11 mouse cellular contexts compared by ENCODE assay signal in the genomic region with DNA sequence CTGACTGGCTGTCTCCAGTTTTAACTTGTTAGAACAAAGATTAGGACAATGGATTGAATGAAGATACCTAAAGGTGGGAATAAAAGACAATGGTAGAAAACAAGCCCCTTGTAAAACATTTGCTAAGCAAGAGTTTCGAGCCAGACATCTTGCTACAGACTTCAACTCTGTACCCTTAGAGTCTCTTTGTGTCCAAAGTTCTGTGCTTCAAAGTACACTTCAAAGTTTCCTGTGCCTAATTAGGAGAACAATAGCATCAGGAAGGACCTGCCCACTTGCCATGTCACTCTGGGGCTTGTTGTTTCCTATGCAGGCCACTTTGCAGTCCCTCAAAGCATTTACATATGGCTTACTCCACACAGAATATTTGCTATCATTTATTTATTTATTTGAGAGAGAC. TPM values are rescaled to one million over a fixed set of nuclear protein-coding genes. Genes with fewer than 3 reads are reported as not detected.
A peak's percentile ranks its signal among the peaks of the same experiment; 100 is the strongest.
DNase-seq lines count a peak whose midpoint lies in the region; ATAC-seq lines count a peak whose summit lies in the region.
"Had no signal": no experiment of that assay in that cellular context is flagged by ENCODE, and none has a peak within 500 bp of the region (broad histone marks: within the 10 kb centered on the region; RNA-seq: fewer than 3 reads in every experiment).

No protein-coding gene starts in this region.

- no peak for ATAC-seq in embryonic facial prominence, embryonic 13.5 days (ENCODE audit: insufficient number of reproducible peaks, insufficient read depth, low FRiP score, low TSS enrichment, low read depth)
- ATAC-seq in liver, embryonic 16.5 days (ENCODE audit: low read depth) = no peak
- no peak for ATAC-seq in liver, embryonic 12.5 days
- no peak for ATAC-seq in heart, embryonic 12.5 days (ENCODE audit: insufficient number of reproducible peaks, low FRiP score)

- H3K27ac ChIP-seq in embryonic facial prominence, embryonic 13.5 days = 0 out of 2 replicates have a peak overlapping the region, but pooled peaks have one; percentile 4
- no peak overlapping the region for H3K27ac ChIP-seq in embryonic facial prominence, embryonic 10.5 days (replicated peaks)
- 0 out of 2 replicates have a peak overlapping the region, but pooled peaks have one; percentile 1 for H3K27ac ChIP-seq in liver, embryonic 16.5 days (ENCODE audit: low read length)
- H3K27ac ChIP-seq in liver, embryonic 12.5 days = no peak overlapping the region
- peak overlapping the region; percentile 68 for H3K27ac ChIP-seq in heart, embryonic 12.5 days (ENCODE audit: poor library complexity, severe bottlenecking)
- H3K27ac ChIP-seq: liver, embryonic 14.5 days had no signal

- no peak for DNase-seq in embryonic facial prominence, embryonic 10.5 days (ENCODE audit: low spot score)
- DNase-seq in kidney, postnatal 36 days = peak; percentile 49 to 53
- DNase-seq in cerebellum, postnatal 25 days = no peak
- no peak for DNase-seq in adrenal gland, postnatal 4 days (ENCODE audit: low spot score in 2 of 2)
- DNase-seq: cerebellum, adult 9-11 months; layer of hippocampus, adult 9-11 months had no signal

- H3K27me3 ChIP-seq in embryonic facial prominence, embryonic 13.5 days = no peaks in the 10 kb centered on the region
- H3K27me3 ChIP-seq in embryonic facial prominence, embryonic 10.5 days (replicated peaks; ENCODE audit: low read depth, poor library complexity, severe bottlenecking) = no peaks in the 10 kb centered on the region
- no peaks in the 10 kb centered on the region for H3K27me3 ChIP-seq in liver, embryonic 16.5 days (ENCODE audit: control insufficient read depth, insufficient read depth, low read depth, low read length)
- H3K27me3 ChIP-seq in liver, embryonic 12.5 days (replicated peaks) = no peaks in the 10 kb centered on the region
- H3K27me3 ChIP-seq in heart, embryonic 12.5 days (replicated peaks) = no peaks in the 10 kb centered on the region

- no peaks in the 10 kb centered on the region for H3K36me3 ChIP-seq in embryonic facial prominence, embryonic 13.5 days
- H3K36me3 ChIP-seq in embryonic facial prominence, embryonic 10.5 days (replicated peaks) = peaks cover 11% of the 10 kb centered on the region
- H3K36me3 ChIP-seq in liver, embryonic 16.5 days (ENCODE audit: control insufficient read depth, insufficient read depth) = no peaks in the 10 kb centered on the region
- peaks cover 4% of the 10 kb centered on the region; the same call in 1 of the 2 replicates for H3K36me3 ChIP-seq in liver, embryonic 12.5 days
- H3K36me3 ChIP-seq in heart, embryonic 12.5 days = no peaks in the 10 kb centered on the region

- H3K4me3 ChIP-seq in embryonic facial prominence, embryonic 13.5 days = no peak overlapping the region
- no peak overlapping the region for H3K4me3 ChIP-seq in embryonic facial prominence, embryonic 10.5 days
- H3K4me3 ChIP-seq in liver, embryonic 16.5 days (ENCODE audit: low read depth, low read length) = no peak overlapping the region
- no peak overlapping the region for H3K4me3 ChIP-seq in liver, embryonic 12.5 days
- H3K4me3 ChIP-seq in heart, embryonic 12.5 days = no peak overlapping the region

- no peak overlapping the region for H3K4me2 ChIP-seq in embryonic facial prominence, embryonic 13.5 days
- H3K4me2 ChIP-seq in liver, embryonic 16.5 days (ENCODE audit: low read depth, low read length) = no peak overlapping the region
- no peak overlapping the region for H3K4me2 ChIP-seq in liver, embryonic 12.5 days
- H3K4me2 ChIP-seq in heart, embryonic 12.5 days = no peak overlapping the region

- H3K9ac ChIP-seq in embryonic facial prominence, embryonic 13.5 days = no peak overlapping the region
- H3K9ac ChIP-seq in liver, embryonic 16.5 days (ENCODE audit: low read depth, low read length) = no peak overlapping the region
- no peak overlapping the region for H3K9ac ChIP-seq in liver, embryonic 12.5 days
- no peak overlapping the region for H3K9ac ChIP-seq in heart, embryonic 12.5 days
- H3K9ac ChIP-seq: liver, embryonic 14.5 days had no signal

- H3K9me3 ChIP-seq in embryonic facial prominence, embryonic 13.5 days = no peaks in the 10 kb centered on the region
- H3K9me3 ChIP-seq in embryonic facial prominence, embryonic 10.5 days = no peaks in the 10 kb centered on the region
- H3K9me3 ChIP-seq in liver, embryonic 16.5 days (replicated peaks; ENCODE audit: control insufficient read depth, low read length) = no peaks in the 10 kb centered on the region
- H3K9me3 ChIP-seq in liver, embryonic 12.5 days (replicated peaks) = no peaks in the 10 kb centered on the region
- H3K9me3 ChIP-seq in heart, embryonic 12.5 days (replicated peaks) = no peaks in the 10 kb centered on the region

- H3K4me1 ChIP-seq in embryonic facial prominence, embryonic 13.5 days = peaks cover 17% of the 10 kb centered on the region
- H3K4me1 ChIP-seq in embryonic facial prominence, embryonic 10.5 days = peaks cover 30% of the 10 kb centered on the region
- H3K4me1 ChIP-seq in liver, embryonic 16.5 days (ENCODE audit: control insufficient read depth, low read depth, low read length) = peaks cover 5% of the 10 kb centered on the region
- peaks cover 52% of the 10 kb centered on the region for H3K4me1 ChIP-seq in liver, embryonic 12.5 days
- H3K4me1 ChIP-seq in heart, embryonic 12.5 days (replicated peaks) = peaks cover 56% of the 10 kb centered on the region

- WGBS in embryonic facial prominence, embryonic 13.5 days = 72% methylated on average over 1 of the region's 1 CpGs
- 74% methylated on average over 1 of the region's 1 CpGs for WGBS in embryonic facial prominence, embryonic 10.5 days
- WGBS in liver, embryonic 16.5 days (ENCODE audit: insufficient replicate concordance) = 70% methylated on average over 1 of the region's 1 CpGs
- WGBS in liver, embryonic 12.5 days (ENCODE audit: insufficient replicate concordance) = 55% methylated on average over 1 of the region's 1 CpGs
- WGBS in heart, embryonic 12.5 days = 57% methylated on average over 1 of the region's 1 CpGs

RNA-seq across cellular contexts. Expression of gene Lcmt1, which starts 33.3 kb away (rescaled TPM):
- 45.6 and 50.2 TPM in 2 replicates for polyA plus RNA-seq in embryonic facial prominence, embryonic 13.5 days (2015; fragmentation: Nextera tagmentation; extraction: Ambion mirVana)
- 49.6 and 53.5 TPM in 2 replicates for polyA plus RNA-seq in embryonic facial prominence, embryonic 10.5 days (2016; fragmentation: Nextera tagmentation; extraction: Ambion mirVana)
- polyA plus RNA-seq in liver, embryonic 16.5 days (2015; fragmentation: Nextera tagmentation; extraction: Ambion mirVana) = 18.4 and 19.8 TPM in 2 replicates
- 33.4 and 34.4 TPM in 2 replicates for polyA plus RNA-seq in liver, embryonic 12.5 days (2016; fragmentation: Nextera tagmentation; extraction: Ambion mirVana)
- polyA plus RNA-seq in heart, embryonic 12.5 days (2016; fragmentation: Nextera tagmentation; extraction: Ambion mirVana) = 37.5 and 38.5 TPM in 2 replicates
- 10 to 100 TPM; 34.0 to 35.7 TPM for total RNA-seq in adrenal gland, postnatal 4 days (2021)

RNA-seq across cellular contexts. Expression of gene Arhgap17, which starts 33.4 kb away (rescaled TPM):
- polyA plus RNA-seq in embryonic facial prominence, embryonic 13.5 days (2015; fragmentation: Nextera tagmentation; extraction: Ambion mirVana) = 19.9 and 21.4 TPM in 2 replicates
- polyA plus RNA-seq in embryonic facial prominence, embryonic 10.5 days (2016; fragmentation: Nextera tagmentation; extraction: Ambion mirVana) = 28.5 and 32.3 TPM in 2 replicates
- polyA plus RNA-seq in liver, embryonic 16.5 days (2015; fragmentation: Nextera tagmentation; extraction: Ambion mirVana) = 8.8 and 10.1 TPM in 2 replicates
- 16.7 TPM in 2 replicates for polyA plus RNA-seq in liver, embryonic 12.5 days (2016; fragmentation: Nextera tagmentation; extraction: Ambion mirVana)
- 23.0 and 25.4 TPM in 2 replicates for polyA plus RNA-seq in heart, embryonic 12.5 days (2016; fragmentation: Nextera tagmentation; extraction: Ambion mirVana)
- 10 to 100 TPM; 43.5 to 54.8 TPM for total RNA-seq in adrenal gland, postnatal 4 days (2021)

Comparison
In these comparisons a context has a peak if more than half of its experiments do, and no peak if none do; other contexts are left out.
1. H3K27ac ChIP-seq: peak in embryonic facial prominence, embryonic 13.5 days (single experiment), liver, embryonic 16.5 days (single experiment) and heart, embryonic 12.5 days (single experiment); none in embryonic facial prominence, embryonic 10.5 days (single experiment) and liver, embryonic 12.5 days (single experiment).
2. DNase-seq: peak in kidney, postnatal 36 days (2 of 2); none in embryonic facial prominence, embryonic 10.5 days (single experiment), cerebellum, postnatal 25 days (0 of 2) and adrenal gland, postnatal 4 days (0 of 2).